Mouse (Mus musculus) limb, embryonic 12.5 days (tissue): ENCODE measurements around the gene Pld1. TPM values are rescaled to one million over a fixed set of nuclear protein-coding genes. Genes with fewer than 3 reads are reported as not detected.

Experiments
- ATAC-seq: fragments of 200-750 bp; cut with Nextera tagmentation; 2 replicates; pipeline ENCODE4 v1.8.0; 2017; ENCODE audit warnings: low read depth, moderate TSS enrichment; ENCODE audit not compliant: insufficient number of reproducible peaks, insufficient read depth, low FRiP score, low TSS enrichment
- H3K27ac ChIP-seq: fragments of 300-500 bp; sonication (generic); 2 replicates; pipeline ENCODE4 v1.5.1; 2016; ENCODE audit warnings: mild to moderate bottlenecking, moderate library complexity
- H3K27me3 ChIP-seq: fragments of 300-500 bp; sonication (generic); 2 replicates; pipeline ENCODE4 v1.6.1; 2016; ENCODE audit warnings: mild to moderate bottlenecking, moderate library complexity
- H3K36me3 ChIP-seq: fragments of 300-500 bp; sonication (generic); 2 replicates; pipeline ENCODE4 v1.6.1; 2016; ENCODE audit warnings: mild to moderate bottlenecking, moderate library complexity
- H3K4me1 ChIP-seq: fragments of 300-500 bp; sonication (generic); replicated peaks from 2 replicates; pipeline ENCODE4 v1.6.1; 2016
- H3K4me2 ChIP-seq: fragments of 300-500 bp; sonication (generic); 2 replicates; pipeline ENCODE4 v1.6.1; 2016; ENCODE audit warnings: mild to moderate bottlenecking, moderate library complexity
- H3K4me3 ChIP-seq: fragments of 300-500 bp; sonication (generic); replicated peaks from 2 replicates; pipeline ENCODE4 v1.5.1; 2016; ENCODE audit warnings: mild to moderate bottlenecking
- H3K9ac ChIP-seq: fragments of 300-500 bp; sonication (generic); replicated peaks from 2 replicates; pipeline ENCODE4 v1.6.1; 2016; ENCODE audit warnings: mild to moderate bottlenecking, moderate library complexity
- H3K9me3 ChIP-seq: fragments of 300-500 bp; sonication (generic); 2 replicates; pipeline ENCODE4 v1.6.1; 2016; ENCODE audit warnings: mild to moderate bottlenecking, moderate library complexity
- WGBS: fragments of 180-500 bp; shearing (Covaris S2); methylation state at CpG from one replicate; pipeline ENCODE4 v1.1.7; 2016; 5-methylcytosine and 5-hydroxymethylcytosine counted together
- polyA plus RNA-seq: library from polyadenylated mRNA; unstranded; fragments of >200 nt; fragmentation: Nextera tagmentation; extraction: Ambion mirVana; gene quantifications from 2 replicates; pipeline ENCODE4 v1.2.1, GENCODE M21; 2016

The Pld1 gene
- polyA plus RNA-seq, 1 experiment from 2014 or later, result 2.8 TPM

DNA sequence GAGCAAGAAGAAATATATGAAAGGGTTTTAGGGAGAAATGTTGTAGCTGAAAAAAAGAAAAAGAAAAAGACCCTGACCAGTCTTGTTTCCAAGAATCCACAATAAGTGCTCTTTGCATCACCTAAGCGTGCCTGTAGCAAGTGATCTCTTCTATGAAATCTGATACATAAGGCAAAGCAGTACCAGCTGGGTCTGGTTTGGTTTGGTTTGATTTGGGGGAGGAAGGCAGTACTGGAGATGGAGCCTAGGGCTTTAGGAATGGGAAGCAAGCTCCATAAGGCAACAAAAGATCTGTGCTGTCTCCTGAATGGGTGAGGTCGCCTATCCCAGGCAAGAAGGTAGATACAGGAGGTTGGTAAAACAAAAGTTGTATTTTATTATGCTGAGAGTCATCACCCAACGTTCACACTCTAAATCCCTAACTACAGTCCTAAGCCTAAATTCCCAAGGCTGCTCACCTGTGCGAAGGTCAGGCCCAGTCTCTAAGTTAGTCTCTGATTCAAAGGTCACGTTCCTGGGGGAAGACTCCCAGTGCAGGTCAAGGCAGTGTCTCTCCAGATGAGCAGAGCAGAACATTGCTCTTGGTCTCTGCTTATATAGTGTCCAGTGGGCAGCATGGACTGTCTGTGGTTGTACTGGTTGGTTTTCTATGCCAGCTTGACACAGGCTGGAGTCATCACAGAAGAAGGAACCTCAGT is 10.8 kb downstream of the Pld1 start:
- Histone ChIP-seq H3K9me3 (no peaks in the 10 kb centered on the region), H3K27ac (no peak overlapping the region), H3K9ac (no peak overlapping the region), H3K27me3 (no peaks in the 10 kb centered on the region), H3K36me3 (no peaks in the 10 kb centered on the region), H3K4me3 (no peak overlapping the region), H3K4me2 (no peak overlapping the region), H3K4me1 (peaks cover 8% of the 10 kb centered on the region)
- 69% methylated on average over 5 of the region's 5 CpGs for WGBS
- no peak for ATAC-seq

DNA sequence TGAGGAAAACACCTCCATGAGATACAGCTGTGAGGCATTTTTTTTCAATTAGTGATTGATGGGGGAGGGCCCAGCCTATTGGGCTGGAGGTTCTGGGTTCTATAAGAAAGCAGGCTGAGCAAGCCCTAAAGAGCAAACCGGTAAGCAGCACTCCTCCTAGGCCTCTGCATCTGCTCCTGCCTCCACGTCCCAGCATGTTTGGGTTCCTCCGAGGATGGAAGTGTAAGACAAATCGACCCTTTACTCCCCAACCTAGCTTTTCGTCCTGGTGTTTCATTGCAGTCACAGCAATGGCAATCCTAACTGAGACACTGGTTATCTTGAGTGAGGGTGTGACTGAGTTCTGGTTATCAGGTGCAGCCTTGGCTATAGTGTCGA is 11.4 kb downstream of the Pld1 start:
- Histone ChIP-seq H3K27ac (no peak overlapping the region), H3K27me3 (no peaks in the 10 kb centered on the region), H3K36me3 (no peaks in the 10 kb centered on the region), H3K9ac (no peak overlapping the region), H3K4me3 (no peak overlapping the region), H3K4me1 (peaks cover 8% of the 10 kb centered on the region), H3K9me3 (no peaks in the 10 kb centered on the region), H3K4me2 (no peak overlapping the region)
- ATAC-seq, result no peak
- WGBS, result 80% methylated on average over 6 of the region's 6 CpGs

DNA sequence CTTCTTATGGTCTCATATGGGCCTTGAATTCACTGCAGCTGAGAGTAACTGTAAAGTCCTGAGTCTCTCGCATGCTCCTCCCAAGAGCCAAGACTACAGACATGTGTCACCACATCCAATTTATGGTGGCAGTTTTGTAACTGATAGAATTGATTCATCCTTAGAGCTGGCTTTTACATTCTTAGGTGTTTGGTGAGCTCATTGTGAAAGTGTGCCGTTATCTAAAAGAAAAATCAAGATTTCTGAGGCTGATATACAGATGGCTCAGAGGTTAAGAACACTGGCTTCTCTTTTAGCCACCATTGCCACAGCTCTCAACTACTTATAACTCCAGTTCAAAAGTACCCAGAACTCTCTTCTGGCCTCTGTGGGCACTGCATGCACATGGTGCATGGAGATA is 12.2 kb downstream of the Pld1 start:
- Histone ChIP-seq H3K9me3 (no peaks in the 10 kb centered on the region), H3K4me2 (no peak overlapping the region), H3K27ac (no peak overlapping the region), H3K4me1 (peaks cover 8% of the 10 kb centered on the region), H3K4me3 (no peak overlapping the region), H3K27me3 (no peaks in the 10 kb centered on the region), H3K9ac (no peak overlapping the region), H3K36me3 (no peaks in the 10 kb centered on the region)
- 91% methylated on average over 2 of the region's 2 CpGs for WGBS
- no peak for ATAC-seq

DNA sequence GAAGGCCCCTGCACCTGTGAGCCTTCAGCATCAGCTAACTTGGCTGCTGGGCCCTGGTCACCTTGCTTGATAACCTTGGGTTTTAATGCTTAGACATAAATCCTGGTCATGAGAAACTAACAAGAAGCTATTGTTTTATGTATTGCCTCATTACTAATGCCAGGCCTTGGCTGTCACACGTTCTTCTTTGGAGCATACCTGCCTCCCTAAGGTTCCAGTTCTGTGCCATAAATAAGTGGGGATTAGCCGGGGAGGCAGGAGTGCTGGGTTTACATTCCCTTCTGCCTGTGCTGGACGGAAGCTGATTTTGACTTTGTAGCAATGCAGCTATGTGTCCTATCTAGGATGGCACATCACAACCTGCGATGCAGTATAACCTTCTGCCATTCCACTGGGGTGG is 13.2 kb downstream of the Pld1 start:
- H3K4me2 ChIP-seq, result no peak overlapping the region
- WGBS, result 76% methylated on average over 4 of the region's 4 CpGs
- no peak overlapping the region for H3K9ac ChIP-seq
- H3K36me3 ChIP-seq, result no peaks in the 10 kb centered on the region
- peaks cover 8% of the 10 kb centered on the region for H3K4me1 ChIP-seq
- H3K4me3 ChIP-seq, result no peak overlapping the region
- no peak overlapping the region for H3K27ac ChIP-seq
- no peaks in the 10 kb centered on the region for H3K27me3 ChIP-seq
- ATAC-seq, result no peak
- H3K9me3 ChIP-seq, result no peaks in the 10 kb centered on the region

DNA sequence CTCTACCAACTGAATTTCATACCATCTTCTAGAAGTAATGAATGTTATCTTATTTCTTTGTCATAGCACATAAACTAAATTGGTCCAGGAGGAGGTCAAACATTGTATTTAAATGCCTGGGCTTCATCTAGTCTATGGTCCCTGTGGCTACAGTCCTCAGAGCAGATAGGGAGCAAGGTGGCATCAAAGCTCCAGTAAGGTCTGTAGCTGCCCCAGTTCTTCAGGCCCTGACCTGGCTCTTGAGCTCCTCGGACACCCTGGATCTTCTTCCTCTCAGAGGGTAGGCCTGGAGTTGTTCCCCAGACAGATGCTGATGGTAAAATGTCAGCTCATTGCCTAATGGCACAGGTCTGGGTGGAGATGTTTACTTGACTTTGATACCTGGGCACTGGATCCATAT is 17.5 kb downstream of the Pld1 start:
- H3K27ac ChIP-seq, result no peak overlapping the region
- no peak for ATAC-seq
- H3K9ac ChIP-seq, result no peak overlapping the region

DNA sequence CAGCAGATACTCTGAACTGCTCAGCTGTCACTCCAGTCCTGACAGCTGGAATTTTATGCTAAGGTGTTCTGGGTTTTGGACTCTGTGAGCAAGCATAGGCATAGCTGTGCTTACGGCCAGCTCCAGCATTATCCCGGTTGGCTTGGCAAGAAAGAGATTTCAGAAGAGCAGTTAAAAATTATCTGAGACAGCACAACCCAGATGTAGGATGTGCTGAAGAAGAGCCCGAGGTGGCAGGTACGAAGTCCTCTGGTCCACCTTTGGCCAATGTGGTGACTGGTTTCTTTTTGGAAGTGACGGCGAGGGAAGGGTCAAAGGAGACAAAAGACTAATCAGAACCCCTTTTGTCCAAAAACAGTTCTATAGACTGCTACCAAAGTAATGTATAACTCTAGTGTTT is 20.7 kb downstream of the Pld1 start:
- Histone ChIP-seq H3K27ac (no peak overlapping the region), H3K9ac (no peak overlapping the region), H3K4me1 (0 out of 2 replicates have a peak, but pooled peaks cover 5% of the 10 kb centered on the region), H3K4me2 (no peak overlapping the region), H3K27me3 (no peaks in the 10 kb centered on the region), H3K9me3 (no peaks in the 10 kb centered on the region), H3K4me3 (no peak overlapping the region), H3K36me3 (no peaks in the 10 kb centered on the region)
- no peak for ATAC-seq
- 94% methylated on average over 6 of the region's 6 CpGs for WGBS

More for the DNA sequence above, 17.5 kb downstream of the Pld1 start:
- H3K4me1 ChIP-seq, result no peaks in the 10 kb centered on the region
- H3K4me2 ChIP-seq, result no peak overlapping the region
- no peaks in the 10 kb centered on the region for H3K27me3 ChIP-seq
- no peak overlapping the region for H3K4me3 ChIP-seq
- no peaks in the 10 kb centered on the region for H3K9me3 ChIP-seq
- 79% methylated on average over 1 of the region's 1 CpGs for WGBS
- H3K36me3 ChIP-seq, result no peaks in the 10 kb centered on the region

DNA sequence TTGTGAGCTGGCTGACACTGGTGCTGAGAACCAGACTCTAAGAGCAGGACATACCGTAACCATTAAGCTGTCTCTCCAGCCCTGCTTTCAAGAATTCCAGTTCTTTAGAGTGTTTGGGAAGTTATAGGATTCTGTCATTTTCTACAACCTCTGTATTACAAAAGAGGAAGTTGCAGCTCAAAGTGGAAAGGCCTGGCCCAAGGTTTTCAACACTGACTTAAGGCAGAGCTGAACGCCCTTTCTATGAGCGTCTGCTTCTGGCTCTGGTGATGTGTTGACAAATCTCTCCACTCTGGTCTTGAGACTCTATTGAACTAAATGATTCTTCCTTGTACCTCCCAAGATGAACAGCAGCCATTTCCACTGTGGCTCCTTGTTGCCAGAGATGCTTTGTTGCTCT is 22.7 kb downstream of the Pld1 start:
- H3K27me3 ChIP-seq, result no peaks in the 10 kb centered on the region
- no peak overlapping the region for H3K4me2 ChIP-seq
- ATAC-seq, result no peak
- WGBS, result 88% methylated on average over 3 of the region's 3 CpGs
- no peak overlapping the region for H3K27ac ChIP-seq
- H3K4me1 ChIP-seq, result 0 out of 2 replicates have a peak, but pooled peaks cover 5% of the 10 kb centered on the region
- H3K36me3 ChIP-seq, result no peaks in the 10 kb centered on the region
- no peak overlapping the region for H3K9ac ChIP-seq
- H3K9me3 ChIP-seq, result no peaks in the 10 kb centered on the region
- H3K4me3 ChIP-seq, result no peak overlapping the region

DNA sequence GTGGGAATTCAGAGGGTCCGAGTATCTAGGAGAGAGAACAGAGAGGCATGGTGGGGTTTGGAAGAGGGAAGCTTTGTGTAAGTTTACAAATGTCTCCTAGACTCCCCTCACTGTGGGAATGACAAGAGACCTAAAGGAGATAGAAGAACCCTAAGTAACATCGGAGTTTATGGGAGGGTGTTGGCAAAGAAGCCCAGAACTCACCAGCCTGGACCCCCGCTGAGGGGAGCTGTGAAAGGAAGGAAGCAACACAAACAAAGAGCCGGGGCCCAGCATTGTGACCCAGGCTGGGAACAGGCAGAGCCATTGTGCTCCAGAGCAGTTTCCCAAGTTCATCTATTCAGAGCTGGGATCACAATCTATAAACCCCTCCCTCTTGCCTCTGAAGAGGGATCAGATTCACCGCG is 25.3 kb downstream of the Pld1 start:
- Histone ChIP-seq H3K4me3 (no peak overlapping the region), H3K27me3 (no peaks in the 10 kb centered on the region), H3K9ac (no peak overlapping the region), H3K4me1 (0 out of 2 replicates have a peak, but pooled peaks cover 5% of the 10 kb centered on the region), H3K4me2 (no peak overlapping the region), H3K36me3 (no peaks in the 10 kb centered on the region), H3K27ac (no peak overlapping the region), H3K9me3 (no peaks in the 10 kb centered on the region)
- 40% methylated on average over 6 of the region's 6 CpGs for WGBS
- ATAC-seq, result no peak

DNA sequence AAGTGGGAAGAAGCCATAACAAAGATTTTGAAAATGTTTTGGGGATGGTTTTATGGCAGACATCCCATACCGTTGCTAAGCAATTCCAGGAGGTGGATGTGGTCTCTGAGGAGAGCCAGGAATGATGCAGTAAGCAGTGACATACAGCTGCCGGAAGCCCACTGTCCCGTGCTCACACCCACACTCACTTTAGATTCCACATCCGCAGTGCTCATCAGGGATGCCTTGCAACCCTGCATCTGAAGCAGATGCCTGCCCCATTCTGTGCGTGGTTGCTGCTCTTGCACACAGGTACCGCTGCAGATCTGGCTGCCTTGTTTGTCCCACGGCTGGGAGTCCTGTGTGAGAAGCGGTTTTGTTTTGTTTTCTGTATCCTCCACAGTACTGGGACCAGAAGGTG is 30.2 kb downstream of the Pld1 start:
- H3K9me3 ChIP-seq, result no peaks in the 10 kb centered on the region
- no peaks in the 10 kb centered on the region for H3K27me3 ChIP-seq
- H3K36me3 ChIP-seq, result no peaks in the 10 kb centered on the region
- 87% methylated on average over 8 of the region's 8 CpGs for WGBS
- 0 out of 2 replicates have a peak, but pooled peaks cover 4% of the 10 kb centered on the region for H3K4me1 ChIP-seq
- H3K9ac ChIP-seq, result no peak overlapping the region
- H3K4me3 ChIP-seq, result no peak overlapping the region
- no peak overlapping the region for H3K4me2 ChIP-seq
- ATAC-seq, result no peak
- no peak overlapping the region for H3K27ac ChIP-seq

DNA sequence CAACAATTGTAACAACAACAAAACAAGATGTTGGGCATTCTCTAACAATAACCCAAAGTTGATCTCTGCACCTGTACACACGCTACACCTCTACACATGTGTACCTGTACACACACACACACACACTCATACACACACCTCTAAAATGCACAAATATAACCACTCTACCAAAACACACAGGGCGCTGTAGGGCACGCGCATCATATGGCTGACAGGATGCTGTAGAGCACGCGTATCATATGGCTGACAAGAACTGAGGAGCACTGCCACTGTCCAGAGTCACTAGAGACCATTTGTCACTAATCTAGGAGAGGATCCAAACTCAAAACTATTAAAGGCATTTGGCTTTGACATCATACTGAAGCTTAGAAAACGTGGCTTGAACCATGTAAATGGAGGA is 35.4 kb downstream of the Pld1 start:
- no peaks in the 10 kb centered on the region for H3K36me3 ChIP-seq
- H3K9me3 ChIP-seq, result no peaks in the 10 kb centered on the region
- H3K27me3 ChIP-seq, result no peaks in the 10 kb centered on the region
- no peaks in the 10 kb centered on the region; the same call in 1 of the 2 replicates for H3K4me1 ChIP-seq
- no peak overlapping the region for H3K4me2 ChIP-seq
- H3K9ac ChIP-seq, result no peak overlapping the region
- WGBS, result 89% methylated on average over 7 of the region's 7 CpGs
- no peak for ATAC-seq
- no peak overlapping the region for H3K27ac ChIP-seq
- no peak overlapping the region for H3K4me3 ChIP-seq

DNA sequence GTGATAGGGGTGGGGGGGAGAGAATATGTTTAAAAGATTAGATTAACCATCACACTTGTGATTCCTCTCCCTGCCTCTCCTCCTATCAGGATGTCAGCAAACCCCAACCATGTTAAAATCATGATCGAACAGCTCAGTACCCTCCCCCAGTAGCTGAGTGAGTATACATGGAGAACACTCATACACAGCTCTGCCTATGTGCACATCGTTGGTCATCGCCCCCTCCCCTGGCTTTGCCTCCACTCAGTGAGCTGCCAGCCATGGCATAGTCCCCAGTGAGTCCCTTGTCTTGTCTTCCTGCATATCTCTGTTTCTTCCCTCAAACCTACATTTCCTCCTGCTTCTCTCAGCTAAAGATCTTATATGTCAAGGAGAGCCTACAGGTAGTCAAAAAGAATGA is 36.5 kb downstream of the Pld1 start:
- 93% methylated on average over 3 of the region's 3 CpGs for WGBS
- Histone ChIP-seq H3K36me3 (no peaks in the 10 kb centered on the region), H3K27me3 (no peaks in the 10 kb centered on the region), H3K4me1 (no peaks in the 10 kb centered on the region; the same call in 1 of the 2 replicates), H3K27ac (no peak overlapping the region), H3K9ac (no peak overlapping the region), H3K9me3 (no peaks in the 10 kb centered on the region), H3K4me3 (no peak overlapping the region), H3K4me2 (no peak overlapping the region)
- no peak for ATAC-seq

DNA sequence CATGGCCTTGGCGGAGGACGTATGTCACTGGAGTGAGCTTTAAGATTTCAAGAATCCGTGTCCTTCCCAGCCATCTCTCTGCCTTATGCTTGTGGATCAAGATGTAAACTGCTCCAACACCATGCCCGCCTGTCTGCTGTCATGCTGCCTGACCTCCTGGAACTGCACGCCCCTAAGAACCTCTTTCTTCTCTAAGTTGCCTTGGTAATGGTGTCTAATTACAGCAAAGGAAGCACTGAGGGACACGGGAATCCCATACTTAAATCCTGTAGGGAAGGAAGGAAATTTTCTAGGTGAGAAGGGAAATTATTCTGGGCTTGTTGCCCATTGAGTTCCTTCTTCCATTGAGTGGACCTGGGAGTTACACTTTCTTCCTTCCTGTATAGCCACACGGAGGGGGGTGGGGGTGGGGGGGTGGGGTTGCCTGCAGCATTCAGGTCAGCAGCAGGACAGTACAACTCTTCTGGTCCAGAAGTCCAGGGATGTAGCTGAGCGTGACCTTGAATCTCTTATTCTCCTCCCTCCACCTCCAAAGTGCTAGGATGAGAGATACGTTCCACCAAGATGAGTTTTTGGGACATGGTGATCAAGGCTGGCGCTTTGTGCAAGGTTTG is 38.5 kb downstream of the Pld1 start:
- H3K27me3 ChIP-seq, result no peaks in the 10 kb centered on the region
- no peak overlapping the region for H3K27ac ChIP-seq
- no peaks in the 10 kb centered on the region for H3K36me3 ChIP-seq
- no peak for ATAC-seq
- 73% methylated on average over 10 of the region's 10 CpGs for WGBS
- no peak overlapping the region for H3K4me2 ChIP-seq
- no peaks in the 10 kb centered on the region; the same call in 1 of the 2 replicates for H3K4me1 ChIP-seq
- H3K9me3 ChIP-seq, result no peaks in the 10 kb centered on the region
- H3K4me3 ChIP-seq, result no peak overlapping the region
- H3K9ac ChIP-seq, result no peak overlapping the region
